Mouse (Mus musculus) liver, embryonic 14.5 days (tissue): ENCODE measurements at regions not wholly inside any gene's neighbourhood (a gene's known extent, or its start where the extent isn't known, plus 50 kb on each side); places are given as distances from the start of the nearest gene placed in this dataset.

Source experiments
- ATAC-seq: fragments of 200-750 bp; cut with Nextera tagmentation; 2 replicates; pipeline ENCODE4 v1.8.0; 2017; ENCODE audit warnings: moderate number of reproducible peaks, mild to moderate bottlenecking, moderate library complexity; ENCODE audit not compliant: insufficient read depth
- DNase-seq, 3 experiments: peaks; one replicate each; pipeline ENCODE4 v3.0.0-alpha.2; 2012 to 2013; ENCODE audit warnings: low read depth in 3 of 3, low spot score in 3 of 3
- H3K27ac ChIP-seq: fragments of 300-500 bp; sonication (generic); 2 replicates; pipeline ENCODE4 v1.5.1; 2014; ENCODE audit warnings: moderate library complexity, mild to moderate bottlenecking, control low read depth, inconsistent platforms
- H3K27me3 ChIP-seq: fragments of 300-500 bp; sonication (generic); 2 replicates; pipeline ENCODE4 v1.6.1; 2014; ENCODE audit warnings: mild to moderate bottlenecking, low read length, moderate library complexity; ENCODE audit not compliant: control insufficient read depth, insufficient read depth
- H3K36me3 ChIP-seq: fragments of 300-500 bp; sonication (generic); replicated peaks from 2 replicates; pipeline ENCODE4 v1.6.1; 2014; ENCODE audit warnings: low read depth; ENCODE audit not compliant: control insufficient read depth, insufficient read depth
- H3K4me1 ChIP-seq, 2 experiments: fragments of 200-500 bp in 1 of 2; fragments of 300-500 bp in 1 of 2; sonication (generic) in 1 of 2; replicated peaks; 2 replicates each; pipeline ENCODE4 v1.6.1; 2012 to 2014; ENCODE audit warnings: antibody characterized with exemption in 1 of 2, inconsistent platforms in 1 of 2, low read length in 1 of 2; ENCODE audit not compliant: control insufficient read depth in 2 of 2, insufficient read depth in 2 of 2
- H3K4me2 ChIP-seq: fragments of 300-500 bp; sonication (generic); 2 replicates; pipeline ENCODE4 v1.6.1; 2014; ENCODE audit warnings: low read depth, mild to moderate bottlenecking, control low read depth, moderate library complexity
- H3K4me3 ChIP-seq, 2 experiments: fragments of 200-500 bp in 1 of 2; fragments of 300-500 bp in 1 of 2; sonication (generic) in 1 of 2; 2 replicates each; pipeline ENCODE4 v1.5.1; 2012 to 2014; ENCODE audit warnings: low read depth in 2 of 2, low read length in 2 of 2, mild to moderate bottlenecking in 2 of 2, control low read depth in 1 of 2, inconsistent platforms in 1 of 2, moderate library complexity in 1 of 2; ENCODE audit not compliant: insufficient read depth in 1 of 2
- H3K9ac ChIP-seq: fragments of 300-500 bp; sonication (generic); replicated peaks from 2 replicates; pipeline ENCODE4 v1.6.1; 2014; ENCODE audit warnings: mild to moderate bottlenecking, control low read depth, moderate library complexity
- H3K9me3 ChIP-seq: fragments of 300-500 bp; sonication (generic); 2 replicates; pipeline ENCODE4 v1.6.1; 2016; ENCODE audit warnings: low read length, mixed read lengths; ENCODE audit not compliant: control insufficient read depth
- CTCF ChIP-seq: IDR thresholded peaks from 2 replicates; pipeline ENCODE4 v1.5.1; 2016; ENCODE audit warnings: antibody characterized with exemption, low read depth, control low read depth
- EP300 ChIP-seq: IDR thresholded peaks from 2 replicates; pipeline ENCODE4 v1.6.1; 2016; ENCODE audit warnings: antibody characterized with exemption, low read depth
- WGBS: fragments of 180-500 bp; shearing (Covaris S2); extraction: QIAGEN DNeasy Blood & Tissue Kit; methylation state at CpG from one replicate; pipeline ENCODE4 v1.1.7; 2014; ENCODE audit not compliant: insufficient replicate concordance; 5-methylcytosine and 5-hydroxymethylcytosine counted together

DNA sequence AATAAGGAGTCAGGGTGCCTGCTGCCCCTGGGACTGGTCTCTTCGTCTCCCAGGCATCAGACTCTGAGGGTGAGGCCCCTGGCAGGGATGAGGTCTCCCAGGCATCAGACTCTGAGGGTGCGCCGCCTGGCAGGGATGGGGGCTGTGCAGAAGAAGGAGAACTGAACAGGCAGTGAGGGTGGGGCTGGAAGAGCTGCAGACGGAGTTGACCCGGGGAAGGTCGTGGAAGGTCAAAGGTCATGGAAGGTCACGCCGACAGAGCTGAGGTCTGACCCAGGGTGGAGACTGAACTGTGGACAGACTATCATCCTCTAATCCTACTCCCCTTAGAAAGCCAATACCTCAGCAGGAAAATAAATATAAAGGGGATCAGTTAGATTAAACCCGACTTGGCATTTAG lies 50.6 kb upstream of the Grik3 start:
- Histone ChIP-seq H3K27me3 (no peaks in the 10 kb centered on the region), H3K9me3 (no peaks in the 10 kb centered on the region), H3K4me2 (no peak overlapping the region), H3K36me3 (no peaks in the 10 kb centered on the region), H3K27ac (no peak overlapping the region), H3K4me3 (no peak overlapping the region), H3K9ac (no peak overlapping the region), H3K4me1 (no peaks in the 10 kb centered on the region)
- TF ChIP-seq CTCF (no peak), EP300 (no peak)
- DNase-seq, result no peak
- ATAC-seq, result no peak
- 59% methylated on average over 9 of the region's 9 CpGs for WGBS

DNA sequence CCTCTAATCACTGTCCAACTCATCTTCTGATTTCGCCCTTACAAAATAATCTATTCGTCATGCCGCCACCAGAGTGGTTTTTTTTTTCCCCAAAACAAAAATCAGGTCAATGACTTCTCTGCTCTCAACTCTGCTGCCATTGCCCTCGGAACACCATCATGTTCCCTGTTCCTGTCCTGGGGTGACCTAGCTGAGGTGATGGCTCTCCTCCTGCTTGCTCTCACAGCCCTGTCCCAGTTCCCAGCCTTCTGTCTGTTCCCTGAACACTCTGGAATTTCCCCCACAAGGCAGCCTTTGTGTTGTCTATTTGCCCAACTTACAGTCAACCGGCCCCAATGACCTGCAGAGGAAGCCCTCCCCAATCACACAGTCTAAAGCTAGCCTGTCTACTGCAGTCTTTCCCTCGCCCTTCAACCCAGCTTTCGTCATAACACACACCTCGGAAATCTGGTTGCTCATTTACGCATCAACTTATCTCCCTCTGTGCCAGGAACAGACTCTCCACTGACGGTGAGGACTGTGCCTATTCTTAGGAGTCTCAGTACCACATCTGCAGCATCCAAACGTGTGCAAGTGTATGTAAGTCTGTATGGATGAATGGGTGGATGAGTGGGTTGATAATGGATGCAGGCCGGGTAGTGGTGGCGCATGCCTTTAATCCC lies 53.2 kb upstream of the Grik3 start:
- no peaks in the 10 kb centered on the region for H3K9me3 ChIP-seq
- no peak overlapping the region for H3K9ac ChIP-seq
- H3K4me2 ChIP-seq, result no peak overlapping the region
- no peaks in the 10 kb centered on the region for H3K36me3 ChIP-seq
- no peaks in the 10 kb centered on the region for H3K4me1 ChIP-seq
- H3K27me3 ChIP-seq, result no peaks in the 10 kb centered on the region
- no peak for TF ChIP-seq CTCF
- TF ChIP-seq EP300, result no peak
- H3K4me3 ChIP-seq, result no peak overlapping the region
- ATAC-seq, result no peak
- H3K27ac ChIP-seq, result no peak overlapping the region
- 60% methylated on average over 13 of the region's 13 CpGs for WGBS
- DNase-seq, result no peak

DNA sequence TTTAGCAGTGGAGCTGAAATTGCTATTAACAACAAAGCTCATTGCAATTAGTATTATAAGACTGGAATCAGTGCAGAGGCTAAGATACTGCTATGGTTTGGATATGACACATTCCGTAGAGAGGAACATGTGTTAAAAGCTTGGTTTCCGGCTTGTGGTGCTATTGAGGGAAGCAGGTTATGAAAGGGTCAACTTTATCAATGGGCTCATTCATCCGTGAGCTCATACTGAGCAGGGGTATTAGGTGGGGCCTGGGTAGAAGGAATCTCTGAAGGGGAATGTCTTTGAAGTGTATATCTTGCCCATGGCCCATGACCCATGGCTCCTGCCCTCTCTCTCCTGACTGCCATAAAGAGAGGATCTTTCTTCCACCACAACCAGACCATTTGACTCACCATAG lies 57.0 kb upstream of the Grik3 start:
- DNase-seq, result no peak

DNA sequence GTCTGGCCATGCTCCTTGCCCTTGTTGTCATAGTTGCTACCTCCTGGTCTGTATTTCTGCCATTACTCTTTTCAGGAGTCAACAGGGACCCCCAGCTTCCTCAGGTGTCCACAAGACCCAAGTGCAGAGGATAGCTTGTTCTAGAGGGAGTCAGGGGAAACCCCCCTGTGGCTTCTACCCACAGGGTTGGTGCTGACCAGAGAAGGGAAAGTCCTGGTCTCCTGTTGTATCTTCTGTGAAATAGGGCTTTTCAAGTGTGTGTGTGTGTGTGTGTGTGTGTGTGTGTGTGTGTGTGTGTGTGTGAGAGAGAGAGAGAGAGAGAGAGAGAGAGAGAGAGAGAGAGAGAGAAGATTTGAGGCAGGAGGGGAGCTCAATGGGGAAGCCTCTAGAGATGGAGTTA lies 58.9 kb upstream of the Grik3 start:
- H3K4me1 ChIP-seq, result no peaks in the 10 kb centered on the region

More for the DNA sequence above, 57.0 kb upstream of the Grik3 start:
- Histone ChIP-seq H3K4me1 (no peaks in the 10 kb centered on the region), H3K27me3 (no peaks in the 10 kb centered on the region), H3K27ac (no peak overlapping the region), H3K9me3 (no peaks in the 10 kb centered on the region), H3K4me2 (no peak overlapping the region), H3K36me3 (no peaks in the 10 kb centered on the region), H3K4me3 (no peak overlapping the region), H3K9ac (no peak overlapping the region)
- no peak for TF ChIP-seq EP300
- TF ChIP-seq CTCF, result no peak
- WGBS, result 53% methylated on average over 3 of the region's 3 CpGs
- no peak for ATAC-seq

DNA sequence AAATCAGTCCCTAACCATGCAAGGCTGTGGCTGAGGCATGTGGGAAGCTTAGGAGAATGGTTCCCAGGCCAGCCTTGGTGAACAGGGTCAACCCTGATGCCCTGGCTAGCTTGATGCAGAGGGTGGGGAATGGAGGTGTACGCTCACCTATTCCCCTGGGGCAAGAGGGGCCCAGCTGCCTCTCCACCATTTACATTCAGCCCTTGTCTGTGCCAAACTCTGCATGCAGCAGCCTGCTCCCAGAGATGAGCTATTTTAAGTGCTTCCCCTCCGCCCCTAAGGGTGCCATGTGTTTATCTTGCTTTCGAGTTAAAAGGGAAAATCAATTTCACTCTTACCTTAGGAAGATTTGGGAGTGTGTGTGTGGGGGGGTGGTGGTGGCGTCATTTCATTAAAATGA lies 59.7 kb upstream of the Grik3 start:
- 44% methylated on average over 4 of the region's 4 CpGs for WGBS

More for the DNA sequence above, 58.9 kb upstream of the Grik3 start:
- TF ChIP-seq CTCF (no peak), EP300 (no peak)
- DNase-seq, result no peak
- ATAC-seq, result no peak
- no peaks in the 10 kb centered on the region for H3K36me3 ChIP-seq
- no peaks in the 10 kb centered on the region for H3K9me3 ChIP-seq
- H3K4me2 ChIP-seq, result no peak overlapping the region
- no peak overlapping the region for H3K27ac ChIP-seq
- no peak overlapping the region for H3K9ac ChIP-seq
- no peaks in the 10 kb centered on the region for H3K27me3 ChIP-seq
- H3K4me3 ChIP-seq, result no peak overlapping the region

More for the DNA sequence above, 59.7 kb upstream of the Grik3 start:
- H3K4me3 ChIP-seq, result no peak overlapping the region
- DNase-seq (no peak), ATAC-seq (no peak)
- no peaks in the 10 kb centered on the region for H3K9me3 ChIP-seq
- no peaks in the 10 kb centered on the region for H3K4me1 ChIP-seq
- no peaks in the 10 kb centered on the region for H3K27me3 ChIP-seq
- no peaks in the 10 kb centered on the region for H3K36me3 ChIP-seq
- TF ChIP-seq EP300 (no peak), CTCF (no peak)
- no peak overlapping the region for H3K9ac ChIP-seq
- no peak overlapping the region for H3K4me2 ChIP-seq
- H3K27ac ChIP-seq, result no peak overlapping the region
